ENCODE assay signal across 13 mouse cellular contexts in genomic region chr9:35336701-35337055, GRCm38 (mm10).
A peak's percentile ranks its signal among the peaks of the same experiment; 100 is the strongest.
DNase-seq lines count a peak whose midpoint lies in the region; ATAC-seq and TF ChIP-seq lines count a peak whose summit lies in the region.
"Had no signal": no experiment of that assay in that cellular context is flagged by ENCODE, and none has a peak within 500 bp of the region (broad histone marks: within the 10 kb centered on the region; RNA-seq: fewer than 3 reads in every experiment).

No protein-coding gene starts in this region.

- H3K27ac ChIP-seq in heart, embryonic 11.5 days (ENCODE audit: low read depth, low read length) = 0 out of 2 replicates have a peak overlapping the region, but pooled peaks have one; percentile 55
- H3K27ac ChIP-seq in lung, embryonic 14.5 days (ENCODE audit: low read depth) = peak overlapping the region; percentile 90
- H3K27ac ChIP-seq in limb, embryonic 12.5 days = peak overlapping the region; percentile 95; the same call in 1 of the 2 replicates

- H3K4me1 ChIP-seq in heart, embryonic 11.5 days (ENCODE audit: control insufficient read depth, insufficient read depth, low read length) = peaks cover 42% of the 10 kb centered on the region
- peaks cover 34% of the 10 kb centered on the region for H3K4me1 ChIP-seq in lung, embryonic 14.5 days (ENCODE audit: insufficient read depth)
- H3K4me1 ChIP-seq in limb, embryonic 12.5 days (replicated peaks) = peaks cover 91% of the 10 kb centered on the region
- H3K4me1 ChIP-seq: megakaryocyte, embryonic 14.5 days had no signal

- intact Hi-C loops in heart, postnatal 36 days (cut with DNase I) = no loop called here

- no peak overlapping the region for H3K4me3 ChIP-seq in heart, embryonic 11.5 days (ENCODE audit: low read depth, low read length)
- H3K4me3 ChIP-seq in lung, embryonic 14.5 days (ENCODE audit: low read depth, low read length) = no peak overlapping the region
- no peak overlapping the region for H3K4me3 ChIP-seq in limb, embryonic 12.5 days (replicated peaks)
- H3K4me3 ChIP-seq: embryonic facial prominence, embryonic 13.5 days; megakaryocyte, embryonic 14.5 days had no signal

- no peak overlapping the region for H3K4me2 ChIP-seq in heart, embryonic 11.5 days
- no peak overlapping the region for H3K4me2 ChIP-seq in lung, embryonic 14.5 days
- H3K4me2 ChIP-seq in limb, embryonic 12.5 days = no peak overlapping the region

- 0 out of 2 replicates have a peak overlapping the region, but pooled peaks have one; percentile 31 for H3K9ac ChIP-seq in heart, embryonic 11.5 days (ENCODE audit: low read depth, low read length)
- H3K9ac ChIP-seq in lung, embryonic 14.5 days = no peak overlapping the region
- H3K9ac ChIP-seq in limb, embryonic 12.5 days (replicated peaks) = no peak overlapping the region
- H3K9ac ChIP-seq: embryonic facial prominence, embryonic 13.5 days; liver, postnatal 0 days had no signal

- 56% methylated on average over 5 of the region's 5 CpGs for WGBS in heart, embryonic 11.5 days (ENCODE audit: insufficient replicate concordance)
- 59% methylated on average over 5 of the region's 5 CpGs for WGBS in lung, embryonic 14.5 days
- WGBS in limb, embryonic 12.5 days = 88% methylated on average over 5 of the region's 5 CpGs

- peak; percentile 46 for DNase-seq in adrenal gland, adult 2 months
- DNase-seq in adrenal gland, postnatal 4 days (ENCODE audit: low spot score in 2 of 2) = no peak
- DNase-seq in heart, postnatal 36 days = no peak
- DNase-seq in lung, embryonic 14.5 days = no peak
- DNase-seq in lung, postnatal 36 days = no peak
- DNase-seq in kidney, postnatal 25 days = no peak
- DNase-seq: kidney, postnatal 10 days; liver, postnatal 0 days had no signal

- no peaks in the 10 kb centered on the region for H3K27me3 ChIP-seq in heart, embryonic 11.5 days (ENCODE audit: control insufficient read depth, insufficient read depth, low read length)
- no peaks in the 10 kb centered on the region for H3K27me3 ChIP-seq in lung, embryonic 14.5 days (ENCODE audit: insufficient read depth, low read length)
- no peaks in the 10 kb centered on the region for H3K27me3 ChIP-seq in limb, embryonic 12.5 days
- H3K27me3 ChIP-seq: embryonic facial prominence, embryonic 13.5 days had no signal

- TF ChIP-seq CTCF in lung, embryonic 14.5 days (IDR thresholded peaks at IDR 0.05; ENCODE audit: low read depth) = no peak

- no peaks in the 10 kb centered on the region for H3K36me3 ChIP-seq in heart, embryonic 11.5 days (ENCODE audit: control insufficient read depth, insufficient read depth, low read length)
- H3K36me3 ChIP-seq in lung, embryonic 14.5 days (ENCODE audit: insufficient read depth) = no peaks in the 10 kb centered on the region
- H3K36me3 ChIP-seq in limb, embryonic 12.5 days = no peaks in the 10 kb centered on the region
- H3K36me3 ChIP-seq: embryonic facial prominence, embryonic 13.5 days had no signal

- H3K9me3 ChIP-seq in heart, embryonic 11.5 days (replicated peaks; ENCODE audit: control insufficient read depth, low read length) = no peaks in the 10 kb centered on the region
- no peaks in the 10 kb centered on the region for H3K9me3 ChIP-seq in lung, embryonic 14.5 days (ENCODE audit: low read depth, low read length)
- H3K9me3 ChIP-seq in limb, embryonic 12.5 days = no peaks in the 10 kb centered on the region
- H3K9me3 ChIP-seq: embryonic facial prominence, embryonic 13.5 days; megakaryocyte, embryonic 14.5 days had no signal

- no peak for ATAC-seq in heart, embryonic 11.5 days (replicated peaks; ENCODE audit: insufficient number of reproducible peaks, low FRiP score, low TSS enrichment)
- no peak for ATAC-seq in lung, embryonic 14.5 days (ENCODE audit: insufficient read depth)
- ATAC-seq in limb, embryonic 12.5 days (ENCODE audit: insufficient number of reproducible peaks, insufficient read depth, low FRiP score, low TSS enrichment, low read depth) = no peak
- ATAC-seq: inflammation-experienced regulatory T-cells, adult 6 months; liver, postnatal 0 days had no signal
